Mouse (Mus musculus) yolk sac, embryonic 10.5 days (tissue): Measurements from ENCODE around the gene Dcps.

Source experiments
- DNase-seq: peaks from one replicate; pipeline ENCODE4 v3.0.0-alpha.2; 2017; ENCODE audit warnings: low spot score

The Dcps gene

GRCm38 (mm10) chr9:35131637-35132397 lies 44.0 kb downstream of the Dcps start:
- no peak for DNase-seq

- DNase-seq: peak; percentile 77
Observed at GRCm38 (mm10) chr9:35128995-35129418, 46.9 kb downstream of the Dcps start.

- DNase-seq: no peak
Observed at GRCm38 (mm10) chr9:35128564-35128963, 47.3 kb downstream of the Dcps start.

- DNase-seq: no peak
Observed at GRCm38 (mm10) chr9:35127561-35127960, 48.3 kb downstream of the Dcps start.

- no peak for DNase-seq
Observed at GRCm38 (mm10) chr9:35127147-35127546, 48.7 kb downstream of the Dcps start.

- no peak for DNase-seq
Observed at GRCm38 (mm10) chr9:35124678-35124955, 51.2 kb downstream of the Dcps start.

GRCm38 (mm10) chr9:35123804-35124677 lies 51.8 kb downstream of the Dcps start:
- no peak for DNase-seq

GRCm38 (mm10) chr9:35123456-35123803 lies 52.4 kb downstream of the Dcps start:
- no peak for DNase-seq

GRCm38 (mm10) chr9:35122551-35123266 lies 53.2 kb downstream of the Dcps start:
- no peak for DNase-seq

- no peak for DNase-seq
Observed at GRCm38 (mm10) chr9:35119168-35119567, 56.7 kb downstream of the Dcps start, which contains the start of gene St3gal4. TSS of gene St3gal4 (minus strand) at chr9:35119268.

GRCm38 (mm10) chr9:35118563-35118962 lies 57.3 kb downstream of the Dcps start:
- no peak for DNase-seq

GRCm38 (mm10) chr9:35117384-35118295 lies 58.2 kb downstream of the Dcps start:
- peak; percentile 36 for DNase-seq

GRCm38 (mm10) chr9:35116391-35117381 lies 59.2 kb downstream of the Dcps start:
- DNase-seq: peak; percentile 91

GRCm38 (mm10) chr9:35115804-35116203 lies 60.1 kb downstream of the Dcps start:
- DNase-seq: no peak

GRCm38 (mm10) chr9:35115299-35115698 lies 60.6 kb downstream of the Dcps start:
- DNase-seq: no peak

- DNase-seq: no peak
Observed at GRCm38 (mm10) chr9:35114234-35114633, 61.6 kb downstream of the Dcps start.

- no peak for DNase-seq
Observed at GRCm38 (mm10) chr9:35111941-35112595, 63.8 kb downstream of the Dcps start.

GRCm38 (mm10) chr9:35111446-35111845 lies 64.4 kb downstream of the Dcps start:
- DNase-seq: no peak

GRCm38 (mm10) chr9:35110567-35110966 lies 65.3 kb downstream of the Dcps start:
- no peak for DNase-seq

GRCm38 (mm10) chr9:35110051-35110450 lies 65.8 kb downstream of the Dcps start:
- no peak for DNase-seq
